Mouse (Mus musculus): ENCODE measurements around the gene Cphx1.
"Not testable (repeated sequence)": the region's sequence is repeated elsewhere in the genome, so short reads cannot be mapped to it uniquely, and the experiment has no call there.

Gene Cphx1

DNA sequence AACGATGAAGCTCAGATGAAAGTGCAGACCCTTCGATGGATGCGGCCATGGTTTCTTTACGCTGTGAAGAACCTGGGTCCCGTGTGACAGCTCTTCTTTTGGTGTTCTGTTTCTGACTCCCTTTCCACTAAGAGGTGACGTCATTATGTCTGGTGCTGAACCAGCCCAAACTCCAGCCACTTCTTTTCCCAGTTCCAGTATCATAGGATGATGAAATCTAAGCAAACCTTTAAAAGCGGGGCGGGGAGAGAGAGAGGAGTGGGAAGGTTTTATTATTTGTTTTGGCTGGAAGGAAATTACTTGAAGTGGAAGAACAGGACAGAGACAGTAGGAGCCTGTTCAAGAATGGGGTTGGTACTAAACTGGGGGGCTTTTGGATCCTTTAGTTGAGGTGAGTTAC, at the start of gene Cphx1:
Gene Cphx1 (plus strand): TSS at position 301 of the 400 bp plus-strand sequence.
- not testable (repeated sequence) for DNase-seq (ENCODE audit: low read depth, low spot score)

DNA sequence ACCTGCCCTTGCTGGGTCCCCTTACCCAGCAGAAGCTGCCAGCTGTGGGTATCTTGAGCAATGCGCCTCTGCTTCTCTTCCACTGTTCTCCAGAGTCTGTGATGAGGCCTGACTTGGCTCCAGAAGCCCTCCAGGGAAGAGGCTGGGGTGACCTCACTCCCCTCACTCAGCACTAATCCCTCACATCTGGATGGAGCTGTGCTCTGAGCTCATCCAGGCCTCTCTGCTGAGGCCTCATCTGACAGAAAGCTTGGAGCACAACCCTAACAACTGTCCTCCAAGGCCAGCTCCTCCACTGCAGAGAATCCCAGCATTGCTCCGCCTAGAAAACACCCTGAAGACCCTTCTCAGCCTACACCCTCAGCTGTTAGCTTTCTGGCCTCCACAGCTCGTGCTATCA, 43.5 kb upstream of the Cphx1 start:
- DNase-seq (ENCODE audit: low read depth, low spot score): not testable (repeated sequence)

DNA sequence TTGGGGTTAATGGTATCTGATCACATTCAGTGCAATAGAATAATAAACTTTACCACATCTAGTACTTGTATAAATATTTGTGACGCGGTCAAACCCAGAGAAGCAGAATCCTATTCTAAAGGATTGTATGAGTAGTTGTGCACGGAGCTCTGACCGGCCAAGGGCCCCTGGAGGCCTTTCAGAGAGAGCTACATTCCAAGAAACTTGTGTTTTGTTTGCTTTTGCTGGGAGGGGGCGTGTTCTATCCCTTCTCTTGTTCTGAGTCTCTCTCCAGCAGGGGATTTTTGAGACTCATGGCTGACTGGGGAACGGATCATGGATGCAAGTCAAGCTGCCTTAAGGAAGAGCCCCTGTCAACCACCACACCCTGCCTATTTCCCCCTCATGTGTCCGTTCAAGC, 42.4 kb upstream of the Cphx1 start:
- not testable (repeated sequence) for DNase-seq (ENCODE audit: low read depth, low spot score)

DNA sequence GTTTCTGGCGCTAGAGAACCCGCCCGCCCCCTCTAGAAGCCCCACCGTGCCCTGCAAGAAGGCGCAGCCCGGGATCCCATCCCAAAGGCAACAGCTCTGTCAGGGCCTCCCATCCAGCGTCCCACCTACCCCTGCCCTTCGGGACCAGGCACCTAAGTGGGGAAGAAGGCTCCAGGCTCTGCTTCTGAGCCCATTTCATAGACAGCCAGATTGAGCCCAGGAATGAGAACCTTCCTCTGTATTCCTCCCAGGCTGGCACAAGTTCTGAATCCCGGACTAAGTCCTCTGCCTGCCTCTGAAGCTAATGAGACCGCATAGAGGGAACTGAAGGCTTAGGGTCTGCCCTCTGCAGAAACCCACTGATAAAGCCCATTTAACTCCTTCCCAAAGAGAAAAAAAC, 35.1 kb upstream of the Cphx1 start, which contains the start of gene Plac9a:
Gene Plac9a (minus strand): TSS at position 101 of the 400 bp plus-strand sequence.
- DNase-seq (ENCODE audit: low read depth, low spot score): not testable (repeated sequence)

DNA sequence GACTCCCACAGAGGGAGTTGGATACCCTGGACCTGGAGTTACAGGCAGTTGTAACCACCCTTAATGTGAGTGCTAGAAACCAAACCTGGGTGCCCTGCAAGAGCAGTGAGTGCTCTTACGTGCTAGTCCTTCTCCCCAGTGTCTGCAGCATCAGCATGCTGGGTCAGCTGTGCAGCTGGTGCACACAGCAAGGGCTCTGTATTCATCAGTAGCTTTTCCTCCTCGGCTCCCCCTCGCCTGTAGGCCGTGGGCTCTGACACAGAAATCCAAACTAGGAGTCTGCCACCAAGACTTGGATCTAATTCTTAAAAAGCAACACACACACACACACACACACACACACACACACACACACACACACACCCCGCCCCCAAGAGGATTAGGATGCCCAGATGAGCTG, 32.9 kb upstream of the Cphx1 start:
- not testable (repeated sequence) for DNase-seq (ENCODE audit: low read depth, low spot score)

DNA sequence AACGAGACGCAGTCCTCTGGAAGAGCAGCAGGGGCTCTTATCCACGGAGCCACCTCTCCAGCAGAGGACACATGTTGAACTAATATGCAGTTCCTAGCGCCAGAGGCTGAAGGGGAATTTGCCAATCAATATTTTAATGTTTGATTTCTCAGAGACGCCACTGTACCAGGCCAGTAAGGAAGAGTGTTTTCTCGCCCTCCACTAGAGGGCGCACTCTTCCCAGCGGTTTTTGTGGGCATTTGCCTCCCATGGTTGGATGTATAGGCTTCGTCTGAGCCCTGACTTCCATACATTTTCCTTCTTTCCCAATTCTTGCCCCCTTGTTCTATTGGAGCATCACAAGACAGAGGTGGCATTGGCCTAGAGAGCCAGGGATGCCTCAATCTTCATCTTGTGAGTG, 30.8 kb upstream of the Cphx1 start:
- DNase-seq (ENCODE audit: low read depth, low spot score): not testable (repeated sequence)

DNA sequence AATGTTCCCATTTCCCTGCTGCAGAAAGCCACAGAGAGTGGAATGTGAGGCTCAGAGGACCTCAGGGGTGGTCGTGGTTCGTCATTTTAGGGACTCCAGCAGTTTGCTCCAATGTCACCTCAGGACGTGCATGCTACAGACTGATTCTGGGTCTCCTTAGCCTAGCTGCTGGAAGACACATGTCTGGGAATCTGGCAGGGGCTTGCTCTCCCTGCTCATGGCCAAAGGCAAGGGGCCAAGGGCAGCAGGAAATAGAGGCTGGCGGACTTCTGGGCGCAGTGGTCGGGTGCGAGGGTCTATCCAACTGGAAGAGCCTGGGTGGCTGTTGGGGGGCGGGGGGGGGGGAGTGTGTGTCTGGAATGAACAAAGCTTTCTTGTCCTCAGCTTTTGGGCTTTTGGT, 29.1 kb upstream of the Cphx1 start:
- not testable (repeated sequence) for DNase-seq (ENCODE audit: low read depth, low spot score)

DNA sequence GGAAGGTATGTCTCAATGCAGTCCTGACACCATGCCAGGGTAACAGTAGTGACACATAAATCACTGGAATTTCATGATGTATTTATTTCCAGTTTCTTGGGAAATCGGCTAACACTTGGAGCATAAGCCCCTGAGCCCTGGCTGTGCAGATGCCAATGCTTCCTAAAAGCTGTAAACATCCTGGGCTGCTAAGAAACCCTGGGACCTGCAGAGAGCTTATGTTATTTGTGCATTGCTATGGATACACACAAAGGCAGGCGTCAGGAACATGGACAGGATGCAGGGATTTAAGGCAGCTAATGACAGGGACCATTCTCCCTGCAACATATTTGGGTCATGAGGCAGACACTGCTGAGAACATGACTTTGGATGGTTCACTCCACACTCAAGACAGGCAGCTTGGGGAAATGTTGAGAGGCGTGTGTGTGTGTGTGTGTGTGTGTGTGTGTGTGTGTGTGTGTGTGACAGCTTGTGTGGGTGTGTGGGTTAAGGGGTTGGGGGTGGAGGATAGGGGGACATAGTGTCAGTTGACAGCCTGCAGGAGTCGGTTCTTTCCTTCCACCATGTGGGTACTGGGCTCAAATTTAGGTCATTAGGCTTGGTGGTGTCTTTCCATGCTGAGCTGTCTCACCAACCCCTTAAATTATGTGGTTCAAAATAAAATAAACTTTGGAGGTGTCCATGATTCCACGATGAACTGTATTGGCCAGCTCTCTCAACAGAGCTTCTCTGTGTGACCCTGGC, 19.5 kb upstream of the Cphx1 start:
- DNase-seq (ENCODE audit: low read depth, low spot score): not testable (repeated sequence)

DNA sequence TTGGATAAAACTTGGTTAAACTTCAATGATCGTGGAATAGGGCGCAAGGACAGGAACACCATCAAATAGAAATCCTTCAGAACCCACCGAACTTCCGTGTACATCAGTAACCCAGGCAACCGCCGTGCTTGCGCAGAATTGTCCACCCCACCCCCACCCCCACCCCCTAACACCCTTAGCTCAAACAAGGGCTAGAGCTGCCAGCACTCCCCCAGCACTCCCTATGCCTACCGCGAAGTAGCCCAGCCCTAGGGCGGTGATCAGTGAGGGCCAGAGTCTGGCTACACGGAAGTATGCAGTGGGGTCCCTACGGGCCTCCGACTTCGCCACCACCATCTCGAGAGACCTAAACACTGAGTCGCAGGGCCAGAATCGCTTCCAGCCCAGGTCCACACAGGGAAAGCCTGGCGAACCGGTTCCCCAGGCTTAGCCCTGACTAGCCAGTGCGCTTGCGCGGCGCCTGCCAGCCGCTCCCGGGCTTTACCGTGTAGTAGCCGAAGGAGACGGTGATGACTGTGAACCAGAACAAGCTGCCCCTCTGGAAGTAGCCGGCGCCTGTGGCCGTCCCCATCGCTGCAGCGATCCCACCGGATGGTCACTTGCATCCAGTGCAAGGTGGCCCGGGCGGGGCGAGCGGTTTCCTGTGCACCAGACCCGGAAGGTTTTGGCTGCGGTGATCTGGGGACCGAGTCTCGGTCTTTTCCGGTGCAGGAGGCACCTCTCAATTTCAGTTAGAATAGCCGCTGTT, 11.1 kb upstream of the Cphx1 start:
- DNase-seq (ENCODE audit: low read depth, low spot score): not testable (repeated sequence)

DNA sequence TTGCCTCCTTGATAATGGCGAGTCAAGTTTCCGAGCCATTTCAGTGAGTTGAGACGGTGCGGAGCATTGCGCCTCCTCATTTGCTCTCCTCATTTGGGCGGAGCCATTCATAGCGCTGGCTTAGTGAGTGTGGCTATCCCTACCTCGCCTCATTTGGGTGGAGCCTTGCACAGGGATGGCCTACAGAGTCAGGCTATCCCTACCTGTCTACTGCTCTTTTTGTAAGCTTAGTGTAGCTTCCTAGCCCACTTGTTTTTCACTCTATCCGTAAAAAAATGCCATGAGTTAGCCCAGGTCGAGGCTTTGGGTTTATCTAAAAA, 10.6 kb upstream of the Cphx1 start, which contains the start of gene Tmem254a:
Gene Tmem254a (minus strand): TSS at position 111 of the 320 bp plus-strand sequence.
- not testable (repeated sequence) for DNase-seq (ENCODE audit: low read depth, low spot score)

DNA sequence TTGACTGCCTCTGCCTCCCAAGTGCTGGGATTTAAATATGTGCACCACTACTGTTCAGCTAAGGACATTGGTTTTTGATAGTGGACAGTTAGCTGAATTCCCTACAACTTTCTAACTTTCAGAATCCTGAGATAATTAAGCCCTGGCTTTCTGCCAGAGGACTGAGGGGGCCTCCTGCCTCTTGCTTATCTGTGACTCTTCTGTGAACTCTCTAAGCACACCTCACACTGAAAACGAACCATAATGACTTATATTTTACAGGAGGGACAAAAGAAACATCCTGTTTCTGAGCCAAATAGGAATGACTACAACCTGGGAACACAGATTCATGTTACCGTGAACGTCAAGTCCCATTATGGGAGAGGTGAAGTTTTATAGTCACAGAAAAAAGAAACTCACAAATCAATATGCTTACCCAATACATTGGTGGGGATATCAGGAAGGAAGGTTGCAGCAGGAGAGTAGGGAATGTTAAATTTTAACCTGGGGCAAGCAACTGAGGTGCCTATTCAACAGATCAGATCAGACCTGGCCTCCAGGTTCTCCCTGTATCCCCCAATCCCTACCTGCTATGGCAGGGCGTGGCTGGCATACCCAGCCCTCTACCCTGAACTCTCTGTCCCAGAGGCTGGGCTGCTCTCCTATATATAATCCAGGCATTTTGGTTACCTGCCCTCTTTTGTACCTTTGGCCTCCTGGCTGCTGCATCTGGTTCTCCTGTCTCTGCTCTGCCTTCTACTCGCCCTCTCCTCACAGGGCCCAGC, 1.1 kb upstream of the Cphx1 start:
- DNase-seq (ENCODE audit: low read depth, low spot score): not testable (repeated sequence)

DNA sequence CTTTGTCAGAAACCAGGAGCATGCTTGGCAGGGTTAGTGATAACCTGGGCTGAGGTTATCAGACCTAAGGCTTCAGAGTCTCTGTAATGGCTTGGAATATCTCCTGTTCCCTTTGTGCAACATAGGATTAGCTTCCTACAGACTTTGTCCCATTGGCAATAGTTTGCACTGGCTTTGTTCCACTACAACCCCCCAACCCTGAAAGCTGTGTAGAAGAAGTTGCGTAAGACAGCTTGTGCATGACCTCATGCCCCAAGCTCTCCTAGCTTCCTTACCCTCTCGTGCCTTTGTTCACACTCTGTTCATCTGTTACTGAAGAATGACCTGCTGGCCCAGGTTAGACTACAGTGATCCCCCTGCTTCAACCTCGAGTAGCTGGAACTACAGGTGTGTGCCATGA, 19.8 kb downstream of the Cphx1 start:
- not testable (repeated sequence) for DNase-seq (ENCODE audit: low read depth, low spot score)

DNA sequence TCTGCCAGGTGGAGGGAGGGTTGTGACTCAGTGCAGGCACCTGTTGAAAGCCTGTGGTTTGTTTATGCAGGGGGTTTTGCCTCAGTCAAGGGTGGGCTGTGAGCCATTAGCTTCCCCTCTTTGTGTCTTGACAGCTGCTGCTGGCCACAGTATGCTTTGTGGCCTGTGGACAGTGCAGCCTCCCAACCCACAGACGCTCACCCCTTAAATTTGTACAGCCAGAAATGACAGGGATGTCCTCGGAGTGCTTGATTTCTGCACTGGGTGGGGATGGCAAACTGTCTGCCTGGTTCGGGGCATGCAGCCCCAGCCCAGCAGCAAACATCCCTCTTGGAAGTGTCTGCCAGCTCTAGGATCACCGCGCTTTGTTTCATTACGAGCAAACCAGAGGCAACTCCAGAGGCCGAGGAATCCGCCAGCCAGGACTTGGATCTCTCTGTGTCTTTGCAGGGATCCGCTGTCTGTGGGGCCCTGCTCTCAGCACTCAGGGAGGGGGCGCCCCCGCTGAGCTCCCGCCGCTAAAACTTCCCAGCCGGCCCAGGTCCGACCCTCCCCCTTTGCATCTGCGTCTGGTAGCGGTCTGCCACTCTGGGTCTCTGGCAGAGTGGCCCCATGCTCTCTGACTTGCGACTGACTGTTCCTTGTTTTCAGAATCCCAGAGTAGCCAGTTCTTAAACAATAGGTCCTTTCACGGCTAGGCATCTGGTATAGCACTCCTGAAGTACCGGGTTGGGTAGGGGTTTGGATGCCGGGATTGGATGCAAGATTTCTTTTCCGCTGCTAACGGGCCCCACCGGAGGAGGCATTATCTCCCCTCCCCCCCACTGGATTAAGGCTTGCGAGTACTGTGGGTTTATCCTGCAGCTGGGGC, 40.5 kb downstream of the Cphx1 start, which contains the start of gene Duxbl1:
Gene Duxbl1 (plus strand): TSS at position 207 of the 871 bp plus-strand sequence.
- DNase-seq (ENCODE audit: low read depth, low spot score): not testable (repeated sequence)

DNA sequence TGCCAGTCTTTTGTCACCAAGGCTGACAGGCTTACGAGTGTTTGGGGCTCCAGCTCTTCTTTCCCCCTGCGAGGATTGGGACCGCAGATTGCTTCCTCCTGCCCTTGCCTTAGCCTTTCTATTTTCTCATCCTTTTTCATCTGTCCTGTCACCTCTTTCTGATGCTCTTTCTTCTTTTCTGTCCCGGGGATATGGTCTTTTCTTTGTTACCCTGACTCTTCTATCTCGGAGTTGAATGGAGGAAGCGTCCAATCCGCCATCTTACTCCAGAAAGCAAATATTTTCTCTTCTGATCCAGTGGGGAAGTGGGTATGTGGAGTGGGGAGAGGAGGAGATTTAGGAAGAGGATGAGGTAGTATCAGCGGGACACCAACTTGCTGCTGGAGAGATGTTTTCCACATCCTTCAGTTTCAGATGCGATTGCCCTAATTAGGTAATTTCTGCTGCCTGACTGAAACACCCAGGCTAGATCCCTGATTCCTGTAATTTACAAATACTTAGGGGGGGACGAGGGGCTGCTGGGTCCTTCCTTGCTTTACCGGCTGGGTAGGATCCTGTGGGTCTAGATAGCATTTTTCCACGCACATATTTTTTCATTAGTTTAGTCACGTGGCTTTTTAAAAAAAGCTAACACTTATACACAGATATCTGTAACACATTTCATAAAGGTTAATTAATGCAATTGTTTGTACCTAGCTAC, 41.3 kb downstream of the Cphx1 start:
- DNase-seq (ENCODE audit: low read depth, low spot score): not testable (repeated sequence)

DNA sequence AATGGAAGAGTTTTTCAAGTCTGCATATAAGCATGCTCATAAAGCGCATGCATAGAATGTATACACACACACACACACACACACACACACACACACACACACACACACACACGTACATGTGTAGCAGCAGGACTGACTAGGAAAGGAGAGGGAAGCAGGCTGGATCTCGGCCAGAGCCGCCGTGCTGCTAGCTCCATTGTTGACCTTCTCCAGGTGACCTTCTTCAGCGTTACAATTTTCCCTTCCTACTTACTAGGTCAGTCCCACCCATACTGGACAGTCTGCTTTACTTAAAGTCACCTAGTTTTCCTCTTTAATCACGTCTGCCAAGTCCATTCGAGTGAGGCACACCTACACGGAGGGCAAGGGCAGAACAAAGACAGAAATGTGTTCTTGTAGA, 43.8 kb downstream of the Cphx1 start:
- not testable (repeated sequence) for DNase-seq (ENCODE audit: low read depth, low spot score)
